9 mouse cellular contexts compared by ENCODE assay signal in genomic region chr8:119676389-119676788, GRCm38 (mm10). TPM values are rescaled to one million over a fixed set of nuclear protein-coding genes. Genes with fewer than 3 reads are reported as not detected.
DNase-seq lines count a peak whose midpoint lies in the region; ATAC-seq and TF ChIP-seq lines count a peak whose summit lies in the region.
"Had no signal": no experiment of that assay in that cellular context is flagged by ENCODE, and none has a peak within 500 bp of the region (broad histone marks: within the 10 kb centered on the region; RNA-seq: fewer than 3 reads in every experiment).

No protein-coding gene starts in this region.

- no peaks in the 10 kb centered on the region for H3K9me3 ChIP-seq in kidney, embryonic 14.5 days (ENCODE audit: control insufficient read depth, low read length)
- no peaks in the 10 kb centered on the region for H3K9me3 ChIP-seq in liver, embryonic 11.5 days (ENCODE audit: control insufficient read depth, low read length)
- no peaks in the 10 kb centered on the region for H3K9me3 ChIP-seq in neural tube, embryonic 15.5 days (replicated peaks)
- H3K9me3 ChIP-seq: heart, embryonic 13.5 days had no signal

- peak; percentile 76 for DNase-seq in CD4-positive helper T cell, adult 2 months (ENCODE audit: low read depth, low spot score)
- DNase-seq in adrenal gland, postnatal 14 days: peak; percentile 94
- peak; percentile 83 for DNase-seq in embryo, embryonic 9.5 days (ENCODE audit: extremely low spot score)
- DNase-seq in heart, adult 2 months: peak; percentile 87 to 92
- DNase-seq in liver, embryonic 11.5 days (ENCODE audit: low spot score): peak; percentile 77
- DNase-seq in telencephalon, adult 2 months (ENCODE audit: low read depth, low spot score): peak; percentile 59

- H3K9ac ChIP-seq in heart, adult 2 months (ENCODE audit: low read depth, low read length): no peak overlapping the region
- H3K9ac ChIP-seq in kidney, embryonic 14.5 days (ENCODE audit: low read depth, low read length): no peak overlapping the region
- H3K9ac ChIP-seq in liver, embryonic 11.5 days (ENCODE audit: low read depth, low read length): no peak overlapping the region
- H3K9ac ChIP-seq in neural tube, embryonic 15.5 days (replicated peaks): no peak overlapping the region
- H3K9ac ChIP-seq: heart, embryonic 13.5 days had no signal

- ATAC-seq in kidney, embryonic 14.5 days (ENCODE audit: low FRiP score, low TSS enrichment): peak; percentile 21; the same call in 1 of the 2 replicates
- ATAC-seq in liver, embryonic 11.5 days (replicated peaks; ENCODE audit: low FRiP score): 0 out of 2 replicates have a peak, but pooled peaks have one; percentile 34
- ATAC-seq in neural tube, embryonic 15.5 days (ENCODE audit: low FRiP score): peak; percentile 62; the same call in 1 of the 2 replicates

- 6% methylated on average over 8 of the region's 8 CpGs for WGBS in heart, adult 2 months
- 17% methylated on average over 8 of the region's 8 CpGs for WGBS in kidney, embryonic 14.5 days
- WGBS in liver, embryonic 11.5 days: 10% methylated on average over 8 of the region's 8 CpGs
- WGBS in neural tube, embryonic 15.5 days: 16% methylated on average over 8 of the region's 8 CpGs

- TF ChIP-seq CTCF in heart, adult 2 months (IDR thresholded peaks at IDR 0.05): peak; percentile 100; the same call in 1 of the 2 replicates

- H3K79me2 ChIP-seq in heart, adult 2 months (replicated peaks; ENCODE audit: control insufficient read depth, insufficient read depth, low read length): no peaks in the 10 kb centered on the region

- TF ChIP-seq POLR2A in heart, adult 2 months (IDR thresholded peaks at IDR 0.05; ENCODE audit: insufficient read depth, low read depth, low read length): no peak

- no peaks in the 10 kb centered on the region for H3K27me3 ChIP-seq in heart, adult 2 months (ENCODE audit: control insufficient read depth, insufficient read depth, low read length)
- H3K27me3 ChIP-seq in kidney, embryonic 14.5 days (ENCODE audit: control insufficient read depth, insufficient read depth, low read length): no peaks in the 10 kb centered on the region
- no peaks in the 10 kb centered on the region for H3K27me3 ChIP-seq in liver, embryonic 11.5 days (replicated peaks; ENCODE audit: control insufficient read depth, insufficient read depth, low read length)
- H3K27me3 ChIP-seq in neural tube, embryonic 15.5 days (replicated peaks): 0 out of 2 replicates have a peak, but pooled peaks cover 2% of the 10 kb centered on the region
- H3K27me3 ChIP-seq: heart, embryonic 13.5 days had no signal

- no peak overlapping the region for H3K4me3 ChIP-seq in heart, adult 2 months
- H3K4me3 ChIP-seq in kidney, embryonic 14.5 days (ENCODE audit: low read length): no peak overlapping the region
- H3K4me3 ChIP-seq in liver, embryonic 11.5 days (ENCODE audit: low read depth, low read length): no peak overlapping the region
- no peak overlapping the region for H3K4me3 ChIP-seq in neural tube, embryonic 15.5 days (replicated peaks)
- H3K4me3 ChIP-seq: heart, embryonic 13.5 days had no signal

- H3K4me2 ChIP-seq in kidney, embryonic 14.5 days (replicated peaks; ENCODE audit: low read depth, low read length): no peak overlapping the region
- no peak overlapping the region for H3K4me2 ChIP-seq in liver, embryonic 11.5 days
- no peak overlapping the region for H3K4me2 ChIP-seq in neural tube, embryonic 15.5 days
- H3K4me2 ChIP-seq: heart, embryonic 13.5 days had no signal

- H3K27ac ChIP-seq in heart, adult 2 months: no peak overlapping the region
- no peak overlapping the region for H3K27ac ChIP-seq in kidney, embryonic 14.5 days (ENCODE audit: low read depth, low read length)
- H3K27ac ChIP-seq in liver, embryonic 11.5 days (ENCODE audit: low read depth, low read length): no peak overlapping the region
- H3K27ac ChIP-seq in neural tube, embryonic 15.5 days (replicated peaks): no peak overlapping the region
- H3K27ac ChIP-seq: heart, embryonic 13.5 days had no signal

- intact Hi-C loops in heart, adult 2 months (cut with DNase I): loop anchor here (1.0 to 5.0 kb wide), 3 partner anchors 20 to 236 kb away; partner anchors contain the start of gene Taf1c

- no peaks in the 10 kb centered on the region for H3K4me1 ChIP-seq in heart, adult 2 months (ENCODE audit: control insufficient read depth, insufficient read depth, low read length)
- peaks cover 6% of the 10 kb centered on the region; the same call in 1 of the 2 replicates for H3K4me1 ChIP-seq in kidney, embryonic 14.5 days (ENCODE audit: control insufficient read depth, insufficient read depth, low read length)
- H3K4me1 ChIP-seq in liver, embryonic 11.5 days (replicated peaks; ENCODE audit: control insufficient read depth, insufficient read depth, low read length): peaks cover 3% of the 10 kb centered on the region; the same call in 1 of the 2 replicates
- peaks cover 6% of the 10 kb centered on the region; the same call in 1 of the 2 replicates for H3K4me1 ChIP-seq in neural tube, embryonic 15.5 days

- TF ChIP-seq EP300 in heart, adult 2 months (IDR thresholded peaks at IDR 0.05; ENCODE audit: insufficient read depth, low read depth, low read length): peak; percentile 92

- no peaks in the 10 kb centered on the region for H3K36me3 ChIP-seq in heart, adult 2 months (ENCODE audit: control insufficient read depth, insufficient read depth, low read length)
- no peaks in the 10 kb centered on the region for H3K36me3 ChIP-seq in kidney, embryonic 14.5 days (ENCODE audit: control insufficient read depth, insufficient read depth, low read length)
- no peaks in the 10 kb centered on the region for H3K36me3 ChIP-seq in liver, embryonic 11.5 days (ENCODE audit: control insufficient read depth, insufficient read depth, low read length)
- no peaks in the 10 kb centered on the region for H3K36me3 ChIP-seq in neural tube, embryonic 15.5 days
- H3K36me3 ChIP-seq: heart, embryonic 13.5 days had no signal

RNA-seq across cellular contexts. Expression of gene Wfdc1, which starts 10.2 kb away (rescaled TPM):
- total RNA-seq in adrenal gland, postnatal 14 days (2021): 10.4 and 10.7 TPM in 2 replicates
- total RNA-seq in heart, adult 2 months (2021): 10 to 100 TPM; 27.9 to 33.2 TPM
- polyA plus RNA-seq in heart, adult 2 months (2012; rRNA removed): 39.0 and 41.4 TPM in 2 replicates
- 1.8 and 1.9 TPM in 2 replicates for polyA plus RNA-seq in kidney, embryonic 14.5 days (2014; fragmentation: Nextera tagmentation; extraction: Ambion mirVana)
- 0.22 and 0.36 TPM in 2 replicates for polyA plus RNA-seq in liver, embryonic 11.5 days (2014; fragmentation: Nextera tagmentation; extraction: Ambion mirVana)
- 5.9 and 6.2 TPM in 2 replicates for polyA plus RNA-seq in neural tube, embryonic 15.5 days (2015; fragmentation: Nextera tagmentation; extraction: Ambion mirVana)

RNA-seq across cellular contexts. Expression of gene Atp2c2, which starts 23.4 kb away (rescaled TPM):
- total RNA-seq in adrenal gland, postnatal 14 days (2021): 0.41 TPM in 2 replicates
- under 1 TPM in 1 of 2 experiments, not detected in 1; 0.07 TPM for total RNA-seq in heart, adult 2 months (2021)
- 0.59 TPM in 1 of 2 replicates, not detected in the other for polyA plus RNA-seq in heart, adult 2 months (2012; rRNA removed)
- 0.97 and 1.2 TPM in 2 replicates for polyA plus RNA-seq in kidney, embryonic 14.5 days (2014; fragmentation: Nextera tagmentation; extraction: Ambion mirVana)
- 0.40 and 0.51 TPM in 2 replicates for polyA plus RNA-seq in liver, embryonic 11.5 days (2014; fragmentation: Nextera tagmentation; extraction: Ambion mirVana)
- 0.36 and 0.41 TPM in 2 replicates for polyA plus RNA-seq in neural tube, embryonic 15.5 days (2015; fragmentation: Nextera tagmentation; extraction: Ambion mirVana)

RNA-seq across cellular contexts. Expression of gene Kcng4, which starts 40.9 kb away (rescaled TPM):
- 0.41 and 0.74 TPM in 2 replicates for total RNA-seq in adrenal gland, postnatal 14 days (2021)
- under 1 TPM; 0.05 to 0.23 TPM for total RNA-seq in heart, adult 2 months (2021)
- polyA plus RNA-seq in heart, adult 2 months (2012; rRNA removed): 0.33 and 0.41 TPM in 2 replicates
- 0.22 TPM in 1 of 2 replicates, not detected in the other for polyA plus RNA-seq in kidney, embryonic 14.5 days (2014; fragmentation: Nextera tagmentation; extraction: Ambion mirVana)
- not detected in 2 replicates for polyA plus RNA-seq in liver, embryonic 11.5 days (2014; fragmentation: Nextera tagmentation; extraction: Ambion mirVana)
- polyA plus RNA-seq in neural tube, embryonic 15.5 days (2015; fragmentation: Nextera tagmentation; extraction: Ambion mirVana): 0.09 and 0.14 TPM in 2 replicates
- polyA plus RNA-seq: heart, embryonic 13.5 days had no signal
